Mouse (Mus musculus) layer of hippocampus, adult 9-11 months (tissue): Measurements from ENCODE around the gene Slc35c2.

ENCODE experiments used
- DNase-seq: peaks from one replicate; pipeline ENCODE4 v3.0.0; 2022

The Slc35c2 gene

DNA sequence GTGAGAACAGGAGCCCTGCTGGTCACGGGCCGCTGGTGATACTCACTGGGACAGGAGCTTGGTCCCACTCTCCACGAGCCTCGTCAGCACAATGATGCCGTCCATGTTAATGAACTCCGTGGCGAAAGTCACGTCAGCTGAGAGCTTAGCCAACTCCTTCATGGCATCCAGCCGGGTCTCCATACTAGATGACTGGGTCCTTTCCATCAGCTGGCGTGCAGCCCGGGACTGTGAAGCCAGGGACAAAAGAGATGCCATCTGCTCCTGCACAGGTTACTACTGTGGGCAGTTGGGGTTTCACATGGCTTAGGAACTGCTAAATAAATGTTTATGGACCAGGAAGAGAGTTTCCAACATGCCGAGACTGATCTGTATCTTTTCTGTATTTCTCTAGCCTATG lies 23.9 kb upstream of the Slc35c2 start:
- DNase-seq: no peak

- no peak for DNase-seq
Observed at GRCm38 (mm10) chr2:165310818-165311425, 23.3 kb upstream of the Slc35c2 start.

DNA sequence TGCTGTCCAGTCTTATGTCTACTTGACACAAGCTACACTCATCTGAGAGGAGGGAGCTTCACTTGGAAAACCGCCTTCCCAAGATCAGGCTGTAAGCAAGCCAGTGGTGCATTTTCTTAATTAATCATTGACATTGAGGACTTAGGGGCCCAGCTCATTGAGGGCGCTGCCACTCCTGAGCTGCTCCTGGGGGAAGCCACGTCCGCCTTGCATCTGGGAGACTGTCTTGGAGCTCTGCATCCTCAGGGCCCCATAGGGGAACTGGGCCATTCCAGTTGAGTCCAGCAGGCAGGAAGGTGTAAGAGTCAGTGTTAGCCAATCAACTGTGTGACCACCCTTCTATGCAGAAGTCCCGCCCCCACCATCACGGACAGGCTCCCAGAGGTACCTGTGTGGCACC lies 20.1 kb upstream of the Slc35c2 start:
- DNase-seq: no peak

GRCm38 (mm10) chr2:165305438-165305837 lies 17.8 kb upstream of the Slc35c2 start:
- DNase-seq: no peak

- DNase-seq: no peak
Observed at GRCm38 (mm10) chr2:165304819-165305218, 17.1 kb upstream of the Slc35c2 start.

- DNase-seq: no peak
Observed at GRCm38 (mm10) chr2:165303354-165304012, 15.8 kb upstream of the Slc35c2 start.

DNA sequence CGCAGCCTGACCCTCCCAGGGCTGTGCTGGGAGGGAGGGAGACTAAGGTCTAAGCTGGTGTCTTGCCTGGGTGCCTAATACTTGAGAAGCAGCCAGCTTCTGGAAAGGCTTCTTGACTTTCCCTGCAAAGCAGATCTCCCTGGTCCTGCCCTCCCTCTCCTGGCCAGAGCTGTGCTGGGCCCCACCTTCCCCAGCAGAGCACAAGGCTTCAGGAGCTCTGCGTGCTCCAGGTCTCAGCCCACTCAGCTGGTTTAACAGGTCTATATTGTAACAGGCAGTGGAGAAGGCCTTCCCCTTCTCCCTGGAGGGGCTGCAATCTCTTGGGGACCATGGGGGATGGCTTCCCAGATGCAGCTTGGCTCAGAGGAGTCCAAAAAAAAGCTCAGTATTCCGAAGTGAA lies 13.7 kb upstream of the Slc35c2 start:
- no peak for DNase-seq

- no peak for DNase-seq
Observed at GRCm38 (mm10) chr2:165300885-165301284, 13.2 kb upstream of the Slc35c2 start.

GRCm38 (mm10) chr2:165300424-165300823 lies 12.8 kb upstream of the Slc35c2 start:
- peak; percentile 62 for DNase-seq

GRCm38 (mm10) chr2:165297429-165297828 lies 9.8 kb upstream of the Slc35c2 start:
- DNase-seq: no peak

- no peak for DNase-seq
Observed at GRCm38 (mm10) chr2:165296571-165296970, 8.9 kb upstream of the Slc35c2 start.

- DNase-seq: peak; percentile 96
Observed at GRCm38 (mm10) chr2:165288315-165289031, 804 bp upstream of the Slc35c2 start.

- peak; percentile 74 for DNase-seq
Observed at GRCm38 (mm10) chr2:165286361-165287201, 1.1 kb downstream of the Slc35c2 start.

- DNase-seq: no peak
Observed at GRCm38 (mm10) chr2:165285621-165286020, 2.0 kb downstream of the Slc35c2 start.

DNA sequence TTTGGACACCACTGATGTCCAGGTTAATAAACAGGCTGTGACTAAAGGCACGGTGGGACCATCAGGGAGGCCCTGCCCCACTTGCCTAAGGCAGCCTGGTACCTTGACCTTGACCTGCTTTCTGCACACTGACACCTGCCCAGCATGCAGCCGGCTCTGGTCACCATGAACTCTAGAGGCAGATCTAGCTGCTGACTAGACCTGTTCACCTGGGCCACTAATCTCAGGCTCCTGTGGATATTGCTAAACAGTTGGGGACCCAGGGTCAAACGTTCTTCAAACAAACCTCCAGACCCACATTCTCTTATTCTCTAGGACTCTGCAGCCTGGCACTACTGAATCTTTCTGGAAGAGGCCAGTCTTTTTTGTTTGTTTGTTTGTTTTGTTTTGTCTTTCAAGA lies 2.6 kb downstream of the Slc35c2 start:
- no peak for DNase-seq

DNA sequence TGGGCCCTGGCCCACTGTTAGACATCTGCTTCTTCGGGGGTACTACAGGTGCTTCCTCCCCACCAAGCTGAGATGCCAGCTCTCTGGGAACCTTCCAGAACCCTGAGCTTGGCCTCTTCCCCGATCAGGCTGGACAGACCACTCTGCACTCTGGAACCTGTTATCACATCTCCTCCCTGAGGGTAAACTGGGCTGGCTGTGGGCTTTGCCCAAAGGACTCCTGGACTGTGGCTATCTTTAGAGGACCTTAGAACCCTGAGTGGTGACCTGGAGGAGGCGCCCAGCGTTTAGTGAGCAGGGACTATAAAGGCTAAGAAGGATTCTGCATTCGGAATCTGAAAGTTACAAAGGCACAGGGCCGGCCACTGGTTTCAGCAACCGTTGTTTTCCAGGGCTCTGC lies 3.3 kb downstream of the Slc35c2 start:
- no peak for DNase-seq

- DNase-seq: no peak
Observed at GRCm38 (mm10) chr2:165283644-165284043, 4.0 kb downstream of the Slc35c2 start.

DNA sequence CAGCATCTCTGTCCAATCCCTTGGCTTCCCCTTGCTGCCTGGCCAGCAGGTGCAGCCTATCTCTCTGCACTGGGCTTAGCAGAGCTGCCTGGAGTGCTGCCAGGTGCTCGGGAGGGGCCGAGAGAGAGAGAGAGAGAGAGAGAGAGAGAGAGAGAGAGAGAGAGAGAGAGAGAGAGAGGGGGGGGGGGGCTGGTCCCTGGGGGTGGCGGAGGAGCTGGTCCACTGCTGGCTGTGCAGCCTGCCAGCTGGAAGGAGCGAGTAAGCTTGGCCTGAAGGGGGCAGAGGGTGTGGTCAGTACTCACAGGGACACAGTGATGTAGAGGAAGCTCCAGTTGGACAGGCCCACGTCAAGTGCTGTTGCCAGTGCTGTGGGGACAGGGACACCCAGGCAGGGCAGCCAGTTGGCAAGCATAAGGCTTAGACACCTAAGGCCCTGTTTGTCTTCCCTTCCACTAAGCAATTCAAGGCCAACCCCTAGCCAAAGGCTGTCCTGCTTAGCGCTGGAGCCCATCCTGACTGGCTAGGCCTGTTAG lies 5.8 kb downstream of the Slc35c2 start:
- DNase-seq: no peak

DNA sequence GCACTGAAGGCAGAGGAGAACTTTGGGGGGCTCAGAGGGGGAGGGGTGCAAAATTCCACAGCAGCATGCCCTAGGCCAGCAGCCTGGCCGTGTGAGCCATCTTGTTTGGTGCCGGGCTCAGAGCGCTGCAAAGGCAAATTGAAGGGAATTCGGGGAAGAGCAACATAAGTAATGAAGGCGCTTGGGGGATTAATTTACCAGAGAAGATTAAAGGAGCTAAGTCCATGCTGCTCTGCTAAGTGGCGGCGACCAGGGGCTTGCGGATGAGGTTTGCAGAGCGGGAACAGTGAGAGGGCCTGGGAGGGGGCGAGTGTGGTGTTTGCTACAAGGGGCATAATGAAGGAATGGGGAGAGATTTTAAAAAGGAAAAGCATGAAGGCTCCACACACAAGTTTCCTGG lies 8.3 kb downstream of the Slc35c2 start:
- no peak for DNase-seq

- no peak for DNase-seq
Observed at GRCm38 (mm10) chr2:165277188-165277740, 10.4 kb downstream of the Slc35c2 start.

- peak; percentile 61 for DNase-seq
Observed at GRCm38 (mm10) chr2:165275824-165276223, 11.8 kb downstream of the Slc35c2 start.

- DNase-seq: no peak
Observed at GRCm38 (mm10) chr2:165275124-165275640, 12.5 kb downstream of the Slc35c2 start.
